Mouse (Mus musculus): ENCODE measurements around the gene Mterf2.

GRCm38 (mm10) chr10:85101841-85102240 is 26.0 kb downstream of the Mterf2 start:
- no peak for TF ChIP-seq ZC3H11A (IDR thresholded peaks at IDR 0.05; ENCODE audit: borderline replicate concordance, low read depth, low read length)
- TF ChIP-seq ZNF384 (IDR thresholded peaks at IDR 0.05; ENCODE audit: low read depth, low read length): no peak
- TF ChIP-seq CHD2 (IDR thresholded peaks at IDR 0.05; ENCODE audit: low read depth, low read length): no peak
- TF ChIP-seq MAFK (IDR thresholded peaks at IDR 0.05; ENCODE audit: insufficient read depth, low read depth, low read length): no peak
- TF ChIP-seq HCFC1 (IDR thresholded peaks at IDR 0.05; ENCODE audit: borderline replicate concordance, insufficient read depth, low read length): no peak

Measured in ES-E14 (cell line).